Mouse (Mus musculus): ENCODE measurements around the gene Sec62. TPM values are rescaled to one million over a fixed set of nuclear protein-coding genes. Genes with fewer than 3 reads are reported as not detected.

Gene Sec62
- polyA plus RNA-seq, 1 experiment from 2014 or later: 92.7 TPM

DNA sequence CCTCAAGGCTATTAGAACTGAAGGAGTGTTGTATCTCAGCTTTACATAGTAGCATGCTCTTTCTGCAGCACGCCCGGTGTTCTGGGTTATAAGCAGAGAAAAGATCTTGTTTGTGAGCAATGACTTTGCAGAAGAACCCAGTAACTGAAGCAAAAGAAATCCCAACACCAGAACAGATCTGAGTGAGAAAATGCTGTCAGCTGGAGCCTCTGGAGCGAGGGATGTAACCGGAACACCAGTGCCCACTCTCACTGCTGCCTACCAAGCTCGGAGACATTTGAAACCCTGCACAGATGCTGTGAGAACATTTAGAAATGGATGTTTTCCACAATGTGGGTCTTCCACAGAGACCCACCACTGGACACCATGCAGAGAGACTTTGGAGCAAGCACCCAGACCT is 18.0 kb upstream of the Sec62 start:
- Histone ChIP-seq H3K4me1 (replicated peaks) (no peaks in the 10 kb centered on the region), H3K9ac (replicated peaks) (no peak overlapping the region), H3K36me3 (no peaks in the 10 kb centered on the region), H3K4me3 (replicated peaks) (no peak overlapping the region), H3K27ac (no peak overlapping the region), H3K27me3 (no peaks in the 10 kb centered on the region), H3K9me3 (no peaks in the 10 kb centered on the region), H3K4me2 (replicated peaks) (no peak overlapping the region)
- WGBS: 94% methylated on average over 5 of the region's 5 CpGs
- ATAC-seq: no peak

DNA sequence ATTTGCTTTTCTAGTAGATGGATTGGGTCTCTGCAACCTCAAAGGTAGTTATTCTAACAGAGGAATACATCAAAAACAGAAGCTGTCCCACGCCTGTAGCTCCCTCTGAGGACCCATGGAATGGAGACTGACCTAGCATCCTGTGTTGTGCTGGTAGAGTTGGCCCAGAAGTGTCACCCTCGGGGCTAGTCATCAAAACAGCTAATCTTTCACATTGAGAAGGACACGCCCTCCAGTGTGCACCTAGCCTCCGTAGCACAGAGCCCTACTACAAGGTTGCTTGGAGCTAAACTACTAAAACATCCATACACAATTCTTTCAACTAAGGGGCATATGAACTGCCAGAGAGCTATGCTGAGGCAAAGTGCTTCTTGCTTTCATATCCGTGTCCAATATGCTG is 14.7 kb upstream of the Sec62 start:
- 78% methylated on average over 5 of the region's 5 CpGs for WGBS
- Histone ChIP-seq H3K4me1 (replicated peaks) (no peaks in the 10 kb centered on the region), H3K4me3 (replicated peaks) (no peak overlapping the region), H3K36me3 (no peaks in the 10 kb centered on the region), H3K9ac (replicated peaks) (no peak overlapping the region), H3K4me2 (replicated peaks) (no peak overlapping the region), H3K27ac (no peak overlapping the region), H3K27me3 (no peaks in the 10 kb centered on the region), H3K9me3 (no peaks in the 10 kb centered on the region)
- ATAC-seq: no peak

DNA sequence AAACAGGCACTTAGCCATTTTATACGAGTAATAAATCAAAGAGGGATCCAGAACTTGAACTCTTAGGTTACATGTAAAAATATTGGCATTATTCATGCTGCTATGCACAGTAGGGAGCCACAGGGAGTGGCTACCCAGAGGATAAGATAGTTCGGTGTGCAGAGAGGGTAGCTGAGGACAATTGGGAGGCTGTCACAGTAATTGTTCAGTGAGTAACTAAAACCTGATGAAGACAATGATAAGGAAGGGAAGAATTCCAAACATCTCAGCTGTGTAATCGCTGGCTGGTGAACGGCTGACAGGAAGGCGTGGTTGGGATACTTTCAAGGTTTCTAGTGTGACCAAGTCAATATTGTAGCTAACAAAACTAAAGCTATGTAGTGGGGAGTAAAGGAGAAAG is 4.1 kb upstream of the Sec62 start:
- Histone ChIP-seq H3K4me1 (replicated peaks) (0 out of 2 replicates have a peak, but pooled peaks cover 2% of the 10 kb centered on the region), H3K36me3 (no peaks in the 10 kb centered on the region), H3K9ac (replicated peaks) (no peak overlapping the region), H3K27me3 (no peaks in the 10 kb centered on the region), H3K4me3 (replicated peaks) (no peak overlapping the region), H3K4me2 (replicated peaks) (no peak overlapping the region), H3K9me3 (no peaks in the 10 kb centered on the region), H3K27ac (no peak overlapping the region)
- no peak for ATAC-seq
- WGBS: 21% methylated on average over 5 of the region's 5 CpGs

DNA sequence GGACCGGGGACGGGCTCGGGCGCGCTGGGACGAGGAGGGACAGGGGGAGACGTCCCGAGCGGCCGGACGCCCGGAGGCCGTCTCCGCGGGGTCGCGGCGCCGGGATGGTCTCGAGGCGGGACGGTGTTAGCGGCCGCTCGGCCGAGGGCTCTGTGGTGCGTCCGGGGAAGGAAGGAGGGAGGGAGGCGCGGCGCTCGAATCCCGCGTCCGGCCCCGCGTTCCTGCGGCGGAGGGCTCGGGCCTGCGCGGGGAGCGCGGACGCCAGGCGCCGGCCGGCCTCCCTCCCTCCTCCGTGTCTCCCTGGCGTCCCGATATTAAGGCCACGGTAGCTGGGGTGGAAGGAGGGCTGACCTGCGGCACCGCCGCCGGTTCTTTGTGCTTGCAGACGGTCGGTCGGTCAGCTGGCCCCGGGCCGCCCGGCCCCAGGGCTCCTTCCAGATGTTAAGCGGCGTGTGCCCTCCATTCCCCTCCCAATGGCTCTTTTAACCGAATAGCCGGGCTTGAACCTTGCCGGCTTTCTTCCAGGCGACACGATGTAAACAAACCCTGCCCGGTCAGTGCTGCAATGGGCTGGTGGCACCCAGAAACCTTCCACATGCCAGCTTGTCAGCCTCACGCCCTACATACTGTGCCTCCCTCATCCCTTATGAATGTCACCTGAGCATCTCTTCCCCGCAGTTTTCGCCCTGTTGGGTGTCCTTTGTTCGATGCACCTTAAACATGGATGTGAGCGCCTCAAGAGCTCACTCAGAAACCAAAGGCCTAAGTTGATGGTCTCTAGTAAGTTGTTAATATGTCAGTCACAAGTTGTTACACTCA is 937 bp downstream of the Sec62 start:
- Histone ChIP-seq H3K4me1 (replicated peaks) (peaks cover 20% of the 10 kb centered on the region), H3K4me3 (replicated peaks) (peak overlapping the region; percentile 99)

DNA sequence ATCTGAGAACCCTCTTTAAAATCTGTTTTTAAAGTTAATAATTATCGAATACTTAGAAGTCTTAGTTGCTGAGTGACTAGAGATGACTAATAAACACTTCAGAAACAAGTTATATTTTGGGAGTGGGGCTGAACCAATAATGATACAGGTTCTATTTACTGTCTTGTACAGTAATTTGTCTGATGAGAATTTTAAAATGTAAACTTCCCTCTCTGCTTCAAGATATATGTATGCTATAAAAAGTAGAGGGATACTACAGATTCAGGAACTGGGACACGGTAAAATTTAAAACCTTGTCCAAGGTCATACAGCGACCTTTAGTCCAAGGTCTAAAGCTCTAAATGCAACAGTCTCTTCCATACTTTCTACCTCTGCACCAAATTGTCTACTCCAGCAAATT is 9.5 kb downstream of the Sec62 start:
- no peak overlapping the region for H3K4me2 ChIP-seq (replicated peaks)
- H3K36me3 ChIP-seq: peaks cover 33% of the 10 kb centered on the region
- no peaks in the 10 kb centered on the region for H3K9me3 ChIP-seq
- WGBS: 91% methylated on average over 3 of the region's 3 CpGs
- no peaks in the 10 kb centered on the region for H3K27me3 ChIP-seq
- no peak overlapping the region for H3K9ac ChIP-seq (replicated peaks)
- H3K4me1 ChIP-seq (replicated peaks): no peaks in the 10 kb centered on the region
- no peak overlapping the region for H3K4me3 ChIP-seq (replicated peaks)
- H3K27ac ChIP-seq: no peak overlapping the region
- ATAC-seq: no peak

More for the DNA sequence above, 937 bp downstream of the Sec62 start:
- ATAC-seq: peak; percentile 89
- under 1% methylated on average over 75 of the region's 75 CpGs for WGBS
- H3K9ac ChIP-seq (replicated peaks): peak overlapping the region; percentile 98
- peak overlapping the region; percentile 94 for H3K27ac ChIP-seq
- no peaks in the 10 kb centered on the region for H3K27me3 ChIP-seq
- peak overlapping the region; percentile 67 for H3K4me2 ChIP-seq (replicated peaks)
- H3K9me3 ChIP-seq: no peaks in the 10 kb centered on the region
- no peaks in the 10 kb centered on the region for H3K36me3 ChIP-seq

DNA sequence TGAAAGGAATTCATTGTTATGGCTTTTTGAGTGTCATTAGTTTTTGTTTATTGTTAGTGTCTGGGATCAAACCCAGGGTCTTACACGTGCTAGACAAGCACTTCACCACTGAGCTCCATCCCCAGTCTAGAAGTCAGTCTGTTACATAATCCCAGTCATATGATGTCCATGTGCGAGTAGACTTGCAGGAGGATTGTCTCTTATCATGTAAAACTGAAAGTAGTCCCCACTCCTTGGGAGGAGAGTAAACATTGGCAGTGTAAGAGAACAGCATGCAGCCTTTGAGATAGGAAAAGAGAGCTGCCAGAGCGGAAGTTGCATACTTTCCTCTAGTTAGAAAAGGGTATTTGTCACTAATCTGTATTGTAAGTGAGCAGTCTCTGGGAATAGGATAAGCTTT is 20.2 kb downstream of the Sec62 start:
- no peak overlapping the region for H3K9ac ChIP-seq (replicated peaks)
- peaks cover 56% of the 10 kb centered on the region for H3K36me3 ChIP-seq
- H3K9me3 ChIP-seq: no peaks in the 10 kb centered on the region
- no peak overlapping the region for H3K4me2 ChIP-seq (replicated peaks)
- H3K27me3 ChIP-seq: no peaks in the 10 kb centered on the region
- H3K27ac ChIP-seq: no peak overlapping the region
- H3K4me1 ChIP-seq (replicated peaks): no peaks in the 10 kb centered on the region
- WGBS: 63% methylated on average over 3 of the region's 3 CpGs
- no peak overlapping the region for H3K4me3 ChIP-seq (replicated peaks)
- no peak for ATAC-seq

DNA sequence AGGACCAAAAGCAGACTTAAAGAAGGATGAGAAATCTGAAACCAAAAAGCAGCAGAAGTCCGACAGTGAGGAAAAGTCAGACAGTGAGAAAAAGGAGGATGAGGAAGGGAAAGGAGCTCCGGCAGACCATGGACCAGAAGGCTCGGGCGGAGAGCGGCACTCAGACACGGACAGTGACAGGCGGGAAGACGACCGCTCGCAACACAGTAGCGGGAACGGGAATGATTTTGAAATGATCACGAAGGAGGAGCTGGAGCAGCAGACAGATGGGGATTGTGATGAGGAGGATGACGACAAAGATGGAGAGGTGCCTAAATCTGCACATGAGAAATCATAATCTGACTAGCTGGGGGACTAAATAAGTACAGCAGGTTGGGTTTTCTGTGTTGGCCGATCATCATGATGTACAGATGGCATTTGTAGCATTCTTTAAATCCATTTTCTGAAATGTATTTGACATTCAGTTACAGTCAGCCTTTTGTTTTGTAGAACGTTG is 26.0 kb downstream of the Sec62 start:
- Histone ChIP-seq H3K36me3 (peaks cover 63% of the 10 kb centered on the region), H3K27ac (no peak overlapping the region), H3K27me3 (no peaks in the 10 kb centered on the region), H3K4me2 (replicated peaks) (no peak overlapping the region), H3K9ac (replicated peaks) (no peak overlapping the region), H3K4me3 (replicated peaks) (no peak overlapping the region), H3K9me3 (no peaks in the 10 kb centered on the region), H3K4me1 (replicated peaks) (no peaks in the 10 kb centered on the region)
- ATAC-seq: no peak
- 94% methylated on average over 16 of the region's 16 CpGs for WGBS

DNA sequence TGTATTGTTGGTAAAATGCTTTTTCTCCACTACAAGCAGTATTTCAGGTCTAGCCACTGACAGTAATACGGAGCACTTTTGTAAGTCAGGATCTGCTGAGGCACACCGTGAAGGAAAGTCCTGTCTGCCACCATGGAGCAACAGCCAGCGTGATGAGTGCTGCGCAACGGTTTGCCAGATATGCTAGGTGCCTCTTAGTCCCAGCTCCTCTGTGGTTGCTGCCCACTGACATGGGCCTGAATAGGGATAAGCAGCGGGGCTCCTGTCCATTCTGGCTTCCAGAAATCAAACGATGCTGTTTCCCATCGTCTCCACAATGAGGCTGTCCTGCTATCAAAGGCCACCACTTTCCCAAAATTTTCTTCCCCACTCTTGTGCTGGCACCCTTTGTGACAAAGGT is 29.5 kb downstream of the Sec62 start:
- Histone ChIP-seq H3K4me1 (replicated peaks) (no peaks in the 10 kb centered on the region), H3K4me3 (replicated peaks) (no peak overlapping the region), H3K9ac (replicated peaks) (no peak overlapping the region), H3K9me3 (no peaks in the 10 kb centered on the region), H3K27ac (no peak overlapping the region), H3K27me3 (no peaks in the 10 kb centered on the region), H3K4me2 (replicated peaks) (no peak overlapping the region), H3K36me3 (peaks cover 42% of the 10 kb centered on the region)
- 89% methylated on average over 8 of the region's 8 CpGs for WGBS
- ATAC-seq: no peak

DNA sequence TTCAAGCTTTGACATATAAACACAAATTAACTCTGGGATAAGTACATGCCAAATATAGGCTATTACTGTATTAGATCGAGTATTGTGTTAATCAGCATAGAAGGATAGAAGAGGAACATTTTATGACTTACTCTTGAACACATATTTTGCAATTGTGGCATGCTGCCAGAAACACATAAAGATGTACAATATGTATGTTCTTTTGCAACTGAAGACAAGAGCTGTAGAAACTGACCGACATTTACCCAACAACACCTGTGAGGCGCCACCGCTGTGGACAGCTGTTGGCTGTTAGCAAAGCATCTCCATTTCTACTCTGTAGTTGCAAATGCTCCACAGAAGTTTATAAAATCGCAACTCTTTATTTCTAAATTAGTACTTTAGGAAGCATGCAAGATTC is 33.4 kb downstream of the Sec62 start:
- no peak overlapping the region for H3K9ac ChIP-seq (replicated peaks)
- no peaks in the 10 kb centered on the region for H3K4me1 ChIP-seq (replicated peaks)
- H3K9me3 ChIP-seq: no peaks in the 10 kb centered on the region
- H3K4me3 ChIP-seq (replicated peaks): no peak overlapping the region
- H3K36me3 ChIP-seq: peaks cover 13% of the 10 kb centered on the region
- no peak overlapping the region for H3K27ac ChIP-seq
- H3K27me3 ChIP-seq: no peaks in the 10 kb centered on the region
- no peak overlapping the region for H3K4me2 ChIP-seq (replicated peaks)
- 96% methylated on average over 5 of the region's 5 CpGs for WGBS
- ATAC-seq: no peak

DNA sequence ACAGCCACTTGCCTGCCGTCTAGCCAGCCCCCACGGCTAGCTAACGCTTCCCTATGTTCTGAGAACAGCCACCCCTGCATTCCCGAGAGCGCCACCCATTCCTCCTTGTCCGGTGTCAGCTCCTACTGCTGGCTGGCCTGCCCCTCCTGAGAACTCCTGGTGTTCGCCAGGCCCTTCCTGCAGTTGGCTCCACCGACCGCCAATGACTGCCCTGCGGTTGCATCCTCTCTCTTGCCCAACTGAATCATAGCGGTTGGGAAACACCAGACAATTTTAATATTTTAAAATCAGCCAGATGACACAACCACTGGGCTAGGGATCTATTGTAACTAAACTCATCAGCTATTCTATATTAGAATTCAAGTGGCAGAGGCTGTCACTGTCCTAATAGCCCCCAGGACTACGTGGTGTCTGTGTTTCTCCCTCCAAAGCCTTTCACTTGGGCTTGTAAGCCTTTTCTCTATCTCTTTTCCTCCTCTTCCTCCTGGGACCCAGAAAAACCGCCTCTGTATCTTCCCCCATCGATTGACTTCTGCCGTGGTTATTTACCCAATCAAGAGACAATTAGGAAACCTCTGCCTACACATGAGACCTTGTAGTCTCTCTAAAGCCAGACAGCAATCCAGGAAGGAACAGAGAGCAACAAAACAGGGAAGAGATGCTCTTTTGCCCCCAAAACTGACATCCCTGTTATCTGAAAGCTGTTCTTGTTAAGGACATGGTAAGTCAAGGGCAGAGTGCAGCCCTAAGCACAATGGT is 39.4 kb downstream of the Sec62 start:
- ATAC-seq: no peak
- Histone ChIP-seq H3K36me3 (no peaks in the 10 kb centered on the region), H3K27ac (no peak overlapping the region), H3K4me1 (replicated peaks) (no peaks in the 10 kb centered on the region), H3K27me3 (no peaks in the 10 kb centered on the region), H3K4me3 (replicated peaks) (no peak overlapping the region), H3K4me2 (replicated peaks) (no peak overlapping the region), H3K9me3 (no peaks in the 10 kb centered on the region), H3K9ac (replicated peaks) (no peak overlapping the region)
- WGBS: 83% methylated on average over 15 of the region's 15 CpGs

DNA sequence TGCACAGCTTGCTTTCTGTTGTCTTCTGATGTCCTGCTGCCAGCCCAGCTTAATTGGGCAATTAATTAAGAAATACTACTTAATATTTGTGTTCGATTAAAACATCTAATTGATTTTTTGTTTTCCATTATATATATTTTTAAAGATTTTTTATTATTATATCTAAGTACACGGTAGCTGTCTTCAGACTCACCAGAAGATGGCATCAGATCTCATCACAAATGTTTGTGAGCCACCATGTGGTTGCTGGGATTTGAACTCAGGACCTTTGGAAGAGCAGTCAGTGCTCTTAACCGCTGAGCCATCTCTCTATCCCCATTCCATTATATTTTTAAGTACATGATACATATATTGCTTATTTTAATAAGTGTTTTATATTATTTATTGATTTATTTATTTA is 40.6 kb downstream of the Sec62 start:
- 88% methylated on average over 3 of the region's 3 CpGs for WGBS
- no peak overlapping the region for H3K9ac ChIP-seq (replicated peaks)
- no peak overlapping the region for H3K4me2 ChIP-seq (replicated peaks)
- H3K36me3 ChIP-seq: no peaks in the 10 kb centered on the region
- no peak overlapping the region for H3K27ac ChIP-seq
- no peaks in the 10 kb centered on the region for H3K4me1 ChIP-seq (replicated peaks)
- no peaks in the 10 kb centered on the region for H3K9me3 ChIP-seq
- no peak overlapping the region for H3K4me3 ChIP-seq (replicated peaks)
- no peaks in the 10 kb centered on the region for H3K27me3 ChIP-seq
- ATAC-seq: no peak

DNA sequence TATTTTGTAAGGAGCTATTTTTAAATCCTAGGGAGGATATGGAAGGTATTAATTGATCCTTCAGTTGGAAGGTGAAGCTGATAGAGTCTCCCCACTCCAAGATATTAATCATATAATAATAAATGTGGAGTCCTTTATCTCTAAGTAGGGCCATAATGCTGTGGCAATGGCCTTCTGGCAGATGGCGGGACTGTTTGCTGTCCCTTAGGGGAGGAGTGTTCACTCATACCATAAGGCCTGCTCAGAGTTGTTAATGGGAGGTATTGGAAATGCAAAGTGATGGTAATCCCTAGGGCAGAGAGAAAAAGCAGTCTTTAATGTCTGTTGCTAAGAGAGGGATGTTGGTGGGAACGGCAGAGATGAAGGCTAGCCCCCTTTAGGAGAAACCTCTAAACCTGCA is 53.1 kb downstream of the Sec62 start:
- WGBS: 39% methylated on average over 2 of the region's 2 CpGs
- H3K27ac ChIP-seq: no peak overlapping the region

More for the DNA sequence above, 53.1 kb downstream of the Sec62 start:
- no peak for ATAC-seq
- H3K4me2 ChIP-seq (replicated peaks): no peak overlapping the region
- H3K9ac ChIP-seq (replicated peaks): no peak overlapping the region
- H3K4me1 ChIP-seq (replicated peaks): peaks cover 9% of the 10 kb centered on the region; the same call in 1 of the 2 replicates
- no peaks in the 10 kb centered on the region for H3K36me3 ChIP-seq
- no peak overlapping the region for H3K4me3 ChIP-seq (replicated peaks)
- no peaks in the 10 kb centered on the region for H3K9me3 ChIP-seq
- H3K27me3 ChIP-seq: no peaks in the 10 kb centered on the region

All from midbrain, embryonic 13.5 days (tissue).